Comparison of ENCODE assay signal across 22 mouse cellular contexts in the genomic region with DNA sequence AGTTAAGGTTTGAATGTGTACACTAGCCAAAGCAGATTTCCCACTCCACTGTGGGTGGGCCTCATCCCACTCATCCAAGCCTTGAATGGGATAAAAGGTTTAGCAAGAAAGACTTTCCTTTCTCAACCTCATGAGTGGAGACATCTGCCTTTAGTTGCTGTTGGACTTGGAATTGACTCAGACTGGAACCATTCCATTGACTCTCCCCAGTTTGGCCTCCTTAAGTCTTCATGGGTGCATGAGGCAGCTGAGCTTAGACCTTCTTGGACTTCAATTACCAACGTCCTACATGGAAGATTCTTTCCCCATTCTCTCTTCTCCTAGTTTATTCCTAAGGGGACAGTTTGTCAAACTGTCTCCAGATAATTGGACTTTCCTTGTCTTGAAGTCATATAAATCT.
DNase-seq lines count a peak whose midpoint lies in the region; ATAC-seq and TF ChIP-seq lines count a peak whose summit lies in the region.
"Had no signal": no experiment of that assay in that cellular context is flagged by ENCODE, and none has a peak within 500 bp of the region (broad histone marks: within the 10 kb centered on the region; RNA-seq: fewer than 3 reads in every experiment).

No protein-coding gene starts in this region.

- no peak for TF ChIP-seq CTCF in stomach, postnatal 0 days (IDR thresholded peaks at IDR 0.05; ENCODE audit: low read depth)

- ATAC-seq in intestine, embryonic 16.5 days, result 0 out of 2 replicates have a peak, but pooled peaks have one; percentile 18
- ATAC-seq in intestine, embryonic 15.5 days, result no peak
- no peak for ATAC-seq in kidney, embryonic 14.5 days (ENCODE audit: low FRiP score, low TSS enrichment)
- ATAC-seq in stomach, postnatal 0 days (ENCODE audit: low FRiP score, low TSS enrichment), result peak; percentile 29; the same call in 1 of the 2 replicates
- ATAC-seq: CD4-positive, CD25-positive, alpha-beta regulatory T cell, adult 4 months; forebrain, embryonic 16.5 days had no signal

- H3K4me2 ChIP-seq in intestine, embryonic 16.5 days (ENCODE audit: low read depth, low read length), result no peak overlapping the region
- no peak overlapping the region for H3K4me2 ChIP-seq in intestine, embryonic 15.5 days (replicated peaks)
- no peak overlapping the region for H3K4me2 ChIP-seq in kidney, embryonic 14.5 days (replicated peaks; ENCODE audit: low read depth, low read length)
- H3K4me2 ChIP-seq in stomach, postnatal 0 days (replicated peaks; ENCODE audit: low read depth), result no peak overlapping the region
- H3K4me2 ChIP-seq: embryonic facial prominence, embryonic 12.5 days; forebrain, embryonic 12.5 days; hindbrain, embryonic 13.5 days had no signal

- TF ChIP-seq EP300 in stomach, postnatal 0 days (optimal IDR thresholded peaks at IDR 0.05), result no peak

- no peak overlapping the region for H3K9ac ChIP-seq in intestine, embryonic 16.5 days (ENCODE audit: low read depth, low read length)
- H3K9ac ChIP-seq in intestine, embryonic 15.5 days, result no peak overlapping the region
- no peak overlapping the region for H3K9ac ChIP-seq in kidney, embryonic 14.5 days (ENCODE audit: low read depth, low read length)
- no peak overlapping the region for H3K9ac ChIP-seq in stomach, postnatal 0 days (ENCODE audit: low read length)
- H3K9ac ChIP-seq: embryonic facial prominence, embryonic 12.5 days; forebrain, embryonic 12.5 days; hindbrain, embryonic 13.5 days had no signal

- H3K36me3 ChIP-seq in intestine, embryonic 16.5 days (ENCODE audit: control insufficient read depth, insufficient read depth, low read length), result no peaks in the 10 kb centered on the region
- no peaks in the 10 kb centered on the region for H3K36me3 ChIP-seq in intestine, embryonic 15.5 days
- H3K36me3 ChIP-seq in kidney, embryonic 14.5 days (ENCODE audit: control insufficient read depth, insufficient read depth, low read length), result no peaks in the 10 kb centered on the region
- H3K36me3 ChIP-seq in stomach, postnatal 0 days (ENCODE audit: control insufficient read depth, insufficient read depth, low read length), result no peaks in the 10 kb centered on the region
- H3K36me3 ChIP-seq: embryonic facial prominence, embryonic 12.5 days; forebrain, embryonic 12.5 days; G1E; heart, embryonic 10.5 days; hindbrain, embryonic 13.5 days had no signal

- H3K4me1 ChIP-seq in intestine, embryonic 16.5 days (ENCODE audit: control insufficient read depth, insufficient read depth, low read length), result no peaks in the 10 kb centered on the region
- no peaks in the 10 kb centered on the region for H3K4me1 ChIP-seq in intestine, embryonic 15.5 days (replicated peaks)
- H3K4me1 ChIP-seq in kidney, embryonic 14.5 days (ENCODE audit: control insufficient read depth, insufficient read depth, low read length), result no peaks in the 10 kb centered on the region
- H3K4me1 ChIP-seq in stomach, postnatal 0 days (replicated peaks; ENCODE audit: control insufficient read depth, insufficient read depth), result no peaks in the 10 kb centered on the region
- H3K4me1 ChIP-seq: embryonic facial prominence, embryonic 12.5 days; forebrain, embryonic 12.5 days; heart, embryonic 10.5 days; hindbrain, embryonic 13.5 days had no signal

- 27% methylated on average over 1 of the region's 1 CpGs for WGBS in intestine, embryonic 16.5 days
- 44% methylated on average over 1 of the region's 1 CpGs for WGBS in intestine, embryonic 15.5 days
- WGBS in kidney, embryonic 14.5 days, result 54% methylated on average over 1 of the region's 1 CpGs
- WGBS in stomach, postnatal 0 days, result 39% methylated on average over 1 of the region's 1 CpGs

- H3K27ac ChIP-seq in intestine, embryonic 16.5 days (ENCODE audit: low read length), result no peak overlapping the region
- H3K27ac ChIP-seq in intestine, embryonic 15.5 days, result no peak overlapping the region
- H3K27ac ChIP-seq in kidney, embryonic 14.5 days (ENCODE audit: low read depth, low read length), result no peak overlapping the region
- H3K27ac ChIP-seq in stomach, postnatal 0 days (replicated peaks), result no peak overlapping the region
- H3K27ac ChIP-seq: embryonic facial prominence, embryonic 12.5 days; forebrain, embryonic 12.5 days; heart, embryonic 10.5 days; hindbrain, embryonic 13.5 days had no signal

- no peak overlapping the region for H3K4me3 ChIP-seq in intestine, embryonic 16.5 days (ENCODE audit: low read length)
- no peak overlapping the region for H3K4me3 ChIP-seq in intestine, embryonic 15.5 days (replicated peaks)
- H3K4me3 ChIP-seq in kidney, embryonic 14.5 days (ENCODE audit: low read length), result no peak overlapping the region
- no peak overlapping the region for H3K4me3 ChIP-seq in stomach, postnatal 0 days (ENCODE audit: low read depth, low read length)
- H3K4me3 ChIP-seq: embryonic facial prominence, embryonic 12.5 days; forebrain, embryonic 12.5 days; heart, embryonic 10.5 days; hindbrain, embryonic 13.5 days had no signal

- DNase-seq in kidney, postnatal 4 days, result peak; percentile 27 to 40
- peak; percentile 13 for DNase-seq in NIH3T3 (ENCODE audit: low read depth)
- DNase-seq in stomach, postnatal 0 days (ENCODE audit: low spot score), result no peak
- DNase-seq in thymus, postnatal 4 days, result no peak
- DNase-seq: adrenal gland, postnatal 14 days; B cell, adult 2 months; cerebellum, adult 11-12 months; cerebellum, adult 9-10 months; cerebellum, postnatal 25 days; gastrocnemius, postnatal 10 days; heart, adult 18-20 months; heart, postnatal 4 days had no signal

- H3K27me3 ChIP-seq in intestine, embryonic 16.5 days (replicated peaks; ENCODE audit: control insufficient read depth, insufficient read depth, low read length), result no peaks in the 10 kb centered on the region
- no peaks in the 10 kb centered on the region for H3K27me3 ChIP-seq in intestine, embryonic 15.5 days (replicated peaks)
- H3K27me3 ChIP-seq in kidney, embryonic 14.5 days (ENCODE audit: control insufficient read depth, insufficient read depth, low read length), result no peaks in the 10 kb centered on the region
- H3K27me3 ChIP-seq in stomach, postnatal 0 days (ENCODE audit: control insufficient read depth, insufficient read depth, low read length), result no peaks in the 10 kb centered on the region
- H3K27me3 ChIP-seq: embryonic facial prominence, embryonic 12.5 days; forebrain, embryonic 12.5 days; hindbrain, embryonic 13.5 days had no signal

- H3K9me3 ChIP-seq in intestine, embryonic 16.5 days (ENCODE audit: control insufficient read depth, low read length), result no peaks in the 10 kb centered on the region
- no peaks in the 10 kb centered on the region for H3K9me3 ChIP-seq in intestine, embryonic 15.5 days
- H3K9me3 ChIP-seq in kidney, embryonic 14.5 days (ENCODE audit: control insufficient read depth, low read length), result no peaks in the 10 kb centered on the region
- H3K9me3 ChIP-seq in stomach, postnatal 0 days (ENCODE audit: control insufficient read depth, low read length), result no peaks in the 10 kb centered on the region
- H3K9me3 ChIP-seq: embryonic facial prominence, embryonic 12.5 days; forebrain, embryonic 12.5 days; G1E; heart, embryonic 10.5 days; hindbrain, embryonic 13.5 days had no signal

Comparison
In these comparisons a context has a peak if more than half of its experiments do, and no peak if none do; other contexts are left out.
1. ATAC-seq: peak in intestine, embryonic 16.5 days (single experiment) and stomach, postnatal 0 days (single experiment); none in intestine, embryonic 15.5 days (single experiment) and kidney, embryonic 14.5 days (single experiment).
2. DNase-seq: peak in kidney, postnatal 4 days (2 of 2) and NIH3T3 (single experiment); none in stomach, postnatal 0 days (single experiment) and thymus, postnatal 4 days (single experiment).